Mouse (Mus musculus) embryo, embryonic 9.5 days (tissue): ENCODE results near the gene Tfpt.
A peak's percentile ranks its signal among the peaks of the same experiment; 100 is the strongest.
"Not testable (repeated sequence)": the region's sequence is repeated elsewhere in the genome, so short reads cannot be mapped to it uniquely, and the experiment has no call there.

ENCODE experiments used
- DNase-seq: peaks from one replicate; pipeline ENCODE4 v3.0.0-alpha.2; 2017; ENCODE audit errors: extremely low spot score

The Tfpt gene

DNA sequence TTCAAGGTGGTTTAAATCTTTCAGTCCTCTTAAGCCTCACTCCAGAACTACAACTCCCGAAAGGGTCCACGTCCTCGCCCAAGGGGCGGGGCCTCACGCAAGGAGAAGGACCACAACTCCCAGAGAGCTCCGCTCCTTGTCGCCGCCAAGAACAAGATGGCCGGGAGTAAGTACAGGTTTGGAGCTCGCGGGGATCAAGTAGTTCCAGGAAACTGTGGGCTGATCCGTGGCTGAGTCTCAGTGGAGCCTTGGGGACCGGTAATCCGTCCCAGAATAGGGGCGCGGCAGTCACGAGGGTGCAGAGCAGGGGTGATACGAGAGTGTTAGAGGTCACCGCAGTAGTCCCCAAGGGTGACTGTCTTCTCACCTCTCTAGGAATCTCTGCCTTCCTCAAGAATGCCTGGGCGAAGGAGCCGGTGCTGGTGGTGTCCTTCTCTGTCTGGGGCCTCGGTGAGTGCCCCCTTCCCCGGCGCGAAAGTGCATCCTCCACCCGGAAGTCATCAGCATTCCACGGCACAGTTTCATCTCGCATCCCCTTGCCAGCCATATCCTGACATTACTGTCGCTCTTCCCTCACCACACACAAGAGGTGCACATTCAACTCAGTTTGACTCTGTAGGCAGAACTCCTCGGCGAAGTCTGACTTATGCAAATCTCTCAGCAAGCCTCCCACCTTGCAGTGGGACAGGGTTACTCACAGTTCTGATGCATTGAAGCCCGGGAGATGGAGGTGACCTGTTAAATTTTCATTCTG is 12.3 kb downstream of the Tfpt start, which contains the start of gene Ndufa3:
TSS of gene Ndufa3 (plus strand) at position 132 of the 754 bp plus-strand sequence.
- DNase-seq: peak; percentile 80

DNA sequence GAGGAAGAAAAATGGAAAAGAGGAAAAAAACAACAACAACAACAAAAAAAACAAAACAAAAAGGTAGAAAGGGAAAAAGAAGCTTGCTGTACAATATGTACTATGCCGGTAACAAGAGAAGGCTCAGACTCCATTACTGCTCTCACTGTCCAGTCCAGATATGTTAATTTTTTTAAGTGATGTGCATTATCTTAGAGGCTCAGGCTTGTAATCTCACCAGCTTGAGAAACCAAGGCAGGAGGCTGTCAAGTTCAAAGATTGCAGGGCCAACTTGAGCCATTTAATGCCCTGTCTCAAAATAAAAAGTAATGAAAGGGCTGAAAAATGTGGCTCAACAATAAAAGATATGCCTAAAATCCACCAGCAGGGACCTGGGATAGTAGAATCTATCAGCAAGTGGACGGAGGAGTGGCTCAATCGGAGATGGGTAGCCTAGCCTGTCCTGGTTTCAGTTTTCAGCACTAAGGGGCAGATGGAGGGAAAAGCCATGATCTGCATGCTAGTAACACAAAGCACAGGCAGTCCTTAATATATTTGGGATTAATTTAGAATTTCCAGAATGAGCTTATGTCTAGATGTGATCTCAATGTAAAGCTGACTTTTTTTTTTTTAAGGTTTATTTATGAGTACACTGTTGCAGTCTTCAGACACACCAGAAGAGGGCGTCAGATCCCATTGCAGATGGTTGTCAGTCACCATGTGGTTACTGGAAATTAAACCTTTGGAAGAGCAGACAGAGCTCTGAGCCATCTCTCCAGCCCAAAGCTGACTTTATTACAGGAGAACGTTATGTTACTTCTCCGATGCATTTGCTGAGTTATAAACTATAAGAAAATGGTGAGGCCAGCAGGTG is 13.1 kb downstream of the Tfpt start:
- DNase-seq: no peak

DNA sequence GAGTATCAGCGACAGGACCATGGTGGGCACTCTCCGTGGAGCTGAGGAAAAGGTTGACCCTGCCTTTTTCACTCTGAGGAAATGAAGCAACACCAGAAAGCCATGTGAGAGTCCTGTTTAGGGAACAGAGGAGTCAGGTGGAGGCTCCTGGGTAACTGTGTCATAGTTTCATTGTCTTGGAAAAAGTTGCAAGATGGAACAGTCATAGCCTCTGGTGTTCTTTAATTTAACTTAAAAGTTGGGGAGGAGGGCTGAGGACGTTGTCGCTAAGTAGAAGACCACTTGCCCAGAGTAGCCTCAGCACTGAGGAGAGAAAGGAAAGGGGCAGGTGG is 13.7 kb downstream of the Tfpt start, which contains the start of gene Oscar:
TSS of gene Oscar (minus strand) at position 101 of the 332 bp plus-strand sequence.
- no peak for DNase-seq

DNA sequence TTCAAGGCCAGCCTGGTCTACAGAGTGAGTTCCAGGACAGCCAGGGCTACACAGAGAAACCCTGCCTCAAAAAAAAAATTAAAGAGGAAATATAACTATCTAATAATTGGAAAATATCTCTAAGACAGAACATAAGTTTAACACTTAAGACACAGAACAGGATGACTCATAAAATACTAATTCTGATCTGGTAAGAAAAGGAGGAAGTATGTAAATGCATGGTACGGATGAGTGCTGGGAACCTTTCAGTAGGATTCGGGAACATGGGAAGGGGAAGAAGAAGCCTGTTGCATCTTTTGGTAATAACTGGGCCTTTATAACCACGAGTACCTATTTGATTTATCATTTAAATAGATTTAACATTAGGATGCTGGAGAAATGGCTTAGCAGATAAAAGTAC is 15.7 kb downstream of the Tfpt start:
- no peak for DNase-seq

DNA sequence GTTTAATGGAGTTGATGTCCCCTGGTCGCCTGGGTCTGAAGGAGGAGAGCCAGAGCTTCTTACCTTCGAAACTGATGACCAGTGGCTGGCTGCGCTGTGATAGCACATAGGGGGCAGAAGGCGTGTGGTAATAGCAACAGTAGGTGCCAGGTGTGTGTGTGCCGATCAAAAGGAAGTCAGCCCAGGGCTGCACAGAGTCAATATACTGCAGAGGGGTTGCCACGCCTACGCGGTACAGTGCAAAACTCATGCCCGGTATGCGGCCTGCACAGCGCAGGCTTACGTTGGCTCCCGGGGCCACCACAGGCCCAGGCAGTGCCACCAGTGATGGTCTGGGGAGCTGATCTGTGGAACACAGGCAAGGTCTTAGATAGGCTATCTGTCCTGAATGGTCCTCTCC is 18.7 kb downstream of the Tfpt start:
- no peak for DNase-seq

DNA sequence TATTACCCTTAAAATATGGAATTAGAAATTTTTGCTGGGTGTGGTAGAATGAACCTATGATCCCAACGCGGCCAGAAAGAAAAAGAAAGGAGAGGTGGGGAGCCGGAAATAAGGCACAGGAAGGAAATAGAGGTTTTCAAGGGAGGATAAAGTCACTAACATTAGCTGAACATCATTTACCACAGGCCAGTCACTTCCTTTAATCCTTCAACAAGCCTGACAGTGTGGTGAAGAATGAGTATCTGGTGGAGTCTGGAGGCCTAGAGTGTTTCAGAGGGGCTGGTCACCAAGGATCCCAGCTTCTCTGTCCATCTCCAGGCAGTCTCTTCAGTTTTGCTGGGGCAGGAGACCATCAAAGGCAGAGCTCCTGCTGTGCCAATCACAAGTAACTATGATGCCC is 19.3 kb downstream of the Tfpt start:
- DNase-seq: no peak

DNA sequence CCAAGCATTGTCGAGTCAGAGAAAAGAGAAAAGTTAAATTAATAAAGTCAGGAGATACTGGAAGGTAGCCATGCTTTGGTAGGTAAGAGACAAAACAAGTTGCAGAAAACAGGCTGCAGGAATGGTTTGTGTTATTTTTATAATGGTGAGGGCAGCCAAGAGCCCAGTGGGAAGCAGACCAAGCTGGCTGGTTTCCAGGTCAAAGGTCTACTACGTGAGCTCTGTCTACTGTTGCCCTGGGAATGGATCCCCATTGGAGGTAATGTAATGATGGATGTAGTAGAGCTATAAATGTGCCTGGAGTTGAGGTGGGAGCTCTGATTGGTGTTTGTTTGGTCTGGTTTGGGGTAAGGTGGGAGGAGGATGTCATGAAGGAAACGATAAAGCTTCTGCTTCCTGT is 20.6 kb downstream of the Tfpt start:
- DNase-seq: no peak

DNA sequence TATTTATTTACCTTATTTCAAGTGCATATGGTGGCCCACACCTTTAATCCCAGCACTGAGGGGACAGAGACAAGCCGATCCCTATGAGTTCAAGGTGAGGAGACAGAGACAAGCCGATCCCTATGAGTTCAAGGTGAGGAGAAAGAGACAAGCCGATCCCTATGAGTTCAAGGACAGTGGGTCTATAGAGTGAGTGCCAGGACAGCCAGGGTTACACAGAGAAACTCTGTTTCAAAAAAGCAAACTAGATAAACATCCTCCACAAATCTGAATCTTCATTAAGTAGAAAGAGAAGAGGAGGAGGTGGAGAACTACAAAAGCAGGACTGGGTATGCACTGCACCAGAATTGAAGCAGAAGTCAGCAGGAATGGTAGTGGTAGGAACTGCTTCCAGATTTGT is 21.1 kb downstream of the Tfpt start:
- no peak for DNase-seq

DNA sequence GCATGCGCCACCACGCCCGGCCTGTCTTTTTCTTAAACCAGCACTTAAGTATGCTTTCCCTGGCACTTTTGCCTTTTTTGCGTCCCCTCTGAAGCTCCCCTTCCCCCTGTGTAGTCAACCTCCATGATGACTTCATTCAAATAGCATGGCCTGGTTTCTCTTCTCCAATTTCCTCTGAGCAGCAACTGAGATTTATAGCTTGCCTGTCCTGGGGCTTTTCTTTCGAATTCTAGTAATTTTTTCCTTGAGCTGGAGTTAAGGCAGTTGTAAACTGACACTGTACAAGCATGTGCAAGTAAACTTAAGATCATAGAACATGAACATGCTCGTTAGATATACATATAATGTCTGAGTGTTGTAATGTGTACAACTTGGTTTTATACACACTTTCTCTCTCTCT is 22.3 kb downstream of the Tfpt start:
- DNase-seq: no peak

DNA sequence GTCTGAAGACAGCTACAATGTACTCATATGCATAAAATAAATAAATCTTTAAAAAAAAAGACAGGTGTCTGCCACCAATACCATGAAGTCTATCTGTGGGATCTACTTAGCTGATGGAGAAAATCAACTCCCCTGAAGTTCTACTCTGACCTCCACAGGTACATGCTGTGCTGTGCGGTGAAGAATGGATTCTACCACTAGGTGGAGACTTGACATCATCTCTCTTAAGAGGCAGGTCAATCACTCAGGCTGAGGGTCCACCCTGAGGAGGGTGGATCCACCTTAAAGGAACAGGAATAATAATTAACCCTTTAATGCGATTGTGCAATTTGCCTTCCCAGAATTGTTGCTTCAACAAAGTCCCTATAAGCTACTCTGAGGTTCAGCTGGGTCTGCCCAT is 22.9 kb downstream of the Tfpt start:
- no peak for DNase-seq

DNA sequence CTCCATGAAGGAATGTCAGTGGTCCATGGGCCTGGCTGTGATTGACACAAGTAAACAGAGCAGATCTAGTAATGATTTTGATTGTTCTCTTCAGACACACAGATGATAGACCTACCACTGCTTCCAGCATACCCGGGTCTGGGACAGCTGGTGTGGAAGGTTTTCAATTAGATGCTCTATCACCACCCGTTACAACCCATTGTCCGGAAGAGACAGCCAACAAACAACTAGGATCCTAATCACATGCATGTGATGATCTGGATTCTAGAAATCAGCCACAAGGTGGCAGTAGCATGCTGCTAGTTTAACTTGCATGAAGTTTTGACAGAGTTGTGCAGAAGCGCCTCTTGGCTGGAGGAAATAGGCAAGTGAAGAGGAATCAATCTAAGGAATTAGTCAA is 28.6 kb downstream of the Tfpt start:
- peak; percentile 58 for DNase-seq

DNA sequence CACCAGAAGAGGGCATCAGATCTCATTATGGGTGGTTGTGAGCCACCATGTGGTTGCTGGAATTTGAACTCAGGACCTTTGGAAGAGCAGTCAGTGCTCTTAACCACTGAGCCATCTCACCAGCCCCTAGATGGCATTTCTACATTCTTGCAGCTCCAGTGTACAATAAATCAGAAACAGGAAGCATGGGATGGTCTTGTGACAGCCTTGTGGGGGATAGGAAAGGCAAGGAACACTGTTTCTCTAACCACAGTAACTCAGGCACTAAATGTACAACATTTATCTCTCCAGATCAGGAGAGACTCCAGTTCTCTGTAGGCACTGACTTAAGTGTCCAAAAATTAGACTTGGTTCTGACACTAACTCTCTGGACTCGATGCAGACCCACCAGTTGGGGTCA is 32.0 kb downstream of the Tfpt start:
- not testable (repeated sequence) for DNase-seq

DNA sequence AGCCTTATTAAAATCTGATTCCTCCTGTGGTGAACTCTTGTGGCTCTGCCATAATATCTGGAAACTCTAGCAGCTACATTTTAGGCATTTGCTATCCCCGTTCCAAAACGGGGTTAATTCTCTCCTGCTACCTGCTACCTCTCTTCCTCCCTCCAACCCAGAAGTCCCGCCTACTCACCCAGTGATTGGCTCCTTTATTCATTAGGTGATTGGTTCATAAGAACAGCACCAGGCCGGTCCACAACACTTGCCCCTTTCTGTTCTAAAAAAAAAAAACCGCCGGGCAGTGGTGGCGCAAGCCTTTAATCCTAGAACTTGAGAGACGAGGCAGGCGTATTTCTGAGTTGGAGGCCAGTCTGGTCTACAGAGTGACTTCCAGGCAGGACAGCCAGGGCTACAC is 34.6 kb downstream of the Tfpt start:
- peak; percentile 8 for DNase-seq

DNA sequence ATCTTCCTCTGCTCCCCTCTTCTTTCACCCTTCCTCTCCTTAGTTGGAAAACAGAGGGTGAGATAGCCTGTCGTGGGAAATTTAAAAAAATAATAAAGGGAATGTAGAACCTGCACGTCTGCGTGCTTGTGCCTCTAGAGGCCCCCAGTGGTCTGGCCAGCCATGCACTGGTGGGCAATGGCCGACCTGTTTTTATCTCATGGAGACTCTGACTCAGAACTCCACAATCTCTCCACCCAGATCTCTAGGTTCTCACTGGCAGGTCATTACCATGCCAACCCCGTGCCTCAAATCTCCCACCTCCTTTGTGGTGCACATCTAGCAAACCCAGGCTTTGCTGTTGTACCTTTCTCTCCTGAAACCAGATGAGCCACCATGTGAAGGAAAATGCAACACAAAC is 35.0 kb downstream of the Tfpt start:
- DNase-seq: no peak

DNA sequence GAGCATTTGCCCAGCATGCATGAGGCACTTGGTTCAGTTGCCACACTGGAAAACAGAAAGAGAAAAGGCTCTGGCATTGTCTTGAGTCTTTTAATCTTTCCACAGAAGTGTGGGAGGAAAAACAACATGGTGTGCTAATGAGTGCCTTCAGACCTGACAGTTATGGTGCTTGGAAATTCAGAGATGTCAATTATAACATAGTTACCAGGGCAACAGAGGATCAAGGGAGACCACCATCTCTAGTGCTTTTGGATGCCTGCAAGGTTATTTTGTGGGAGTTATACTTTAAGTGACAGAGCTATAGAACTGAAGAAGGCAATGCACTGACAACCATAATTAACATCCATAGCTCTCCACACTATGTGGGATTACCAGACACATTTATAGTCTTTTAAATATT is 35.9 kb downstream of the Tfpt start:
- DNase-seq: no peak

DNA sequence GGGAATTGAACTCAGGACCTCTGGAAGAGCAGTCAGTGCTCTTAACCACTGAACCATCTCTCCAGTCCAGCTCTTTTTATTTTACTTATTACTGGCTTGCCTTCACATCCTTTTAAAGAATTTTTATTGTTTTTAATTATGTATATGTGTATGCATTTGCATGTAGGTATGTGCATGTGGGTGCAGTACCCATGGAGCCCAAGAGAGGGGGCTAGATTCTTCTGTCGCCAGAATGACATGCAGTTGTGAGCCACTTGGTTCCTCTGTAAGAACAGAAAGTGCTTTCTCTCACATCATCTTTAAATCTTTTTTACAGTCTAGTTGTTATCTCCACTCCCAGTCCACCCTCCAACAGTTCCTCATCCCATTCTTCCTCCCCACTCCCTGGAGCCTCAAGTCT is 38.2 kb downstream of the Tfpt start:
- no peak for DNase-seq

DNA sequence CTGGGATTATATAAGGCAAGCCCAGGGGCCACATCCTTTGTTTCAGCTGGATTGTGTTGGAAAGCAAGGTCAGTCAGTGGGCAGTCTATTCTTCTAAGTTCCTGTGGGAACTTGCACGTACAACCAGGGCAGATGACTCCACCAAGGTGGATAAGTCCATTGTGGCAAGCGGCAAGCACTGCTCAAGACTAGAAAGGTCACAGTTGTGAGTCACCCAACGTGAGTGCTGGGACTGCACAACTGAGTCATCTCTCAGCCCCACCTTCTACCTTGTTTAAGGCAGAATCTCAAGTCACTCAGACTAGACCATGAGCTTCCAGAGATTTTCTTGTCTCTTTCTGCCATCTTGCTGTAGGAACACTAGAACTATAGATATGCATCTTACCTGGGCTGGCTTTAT is 39.2 kb downstream of the Tfpt start:
- DNase-seq: no peak

DNA sequence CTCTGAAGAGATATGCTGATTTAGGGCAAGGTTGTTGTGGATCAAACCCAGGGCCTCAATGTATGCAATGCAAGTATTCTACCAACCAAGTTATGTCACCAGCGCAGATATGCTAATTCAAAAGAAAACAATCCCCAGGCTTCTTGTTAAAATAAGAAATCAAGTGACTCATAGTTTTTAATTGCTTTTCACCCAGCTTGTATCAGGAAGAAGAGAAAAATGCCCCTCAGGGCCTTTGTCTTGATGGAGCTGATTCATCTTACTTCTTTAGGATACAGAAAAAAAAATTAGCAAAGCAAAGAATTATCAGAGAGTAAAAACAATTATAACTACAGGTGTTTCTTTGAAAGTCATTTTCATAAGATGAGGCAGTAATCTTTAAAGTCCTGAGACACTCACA is 42.4 kb downstream of the Tfpt start:
- DNase-seq: no peak

DNA sequence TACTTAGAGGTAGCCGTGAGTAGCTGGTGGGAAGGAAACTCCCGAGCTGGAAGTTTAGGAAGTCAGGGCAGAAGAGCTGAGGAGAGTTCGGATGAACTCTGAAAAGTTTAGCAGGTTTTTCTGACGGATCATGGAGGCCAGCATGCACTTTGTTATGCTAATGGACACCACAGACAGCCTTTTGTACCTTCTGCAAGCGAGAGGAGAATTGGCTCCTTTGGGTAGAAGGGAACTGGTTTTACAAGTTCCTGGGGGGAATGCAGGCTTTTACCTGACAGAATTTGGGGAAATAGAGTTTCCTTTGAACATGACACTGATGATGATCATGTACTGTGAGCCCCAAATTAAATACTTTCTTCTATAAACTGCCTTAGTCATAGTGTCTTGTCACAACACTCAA is 43.5 kb downstream of the Tfpt start:
- DNase-seq: peak; percentile 12

DNA sequence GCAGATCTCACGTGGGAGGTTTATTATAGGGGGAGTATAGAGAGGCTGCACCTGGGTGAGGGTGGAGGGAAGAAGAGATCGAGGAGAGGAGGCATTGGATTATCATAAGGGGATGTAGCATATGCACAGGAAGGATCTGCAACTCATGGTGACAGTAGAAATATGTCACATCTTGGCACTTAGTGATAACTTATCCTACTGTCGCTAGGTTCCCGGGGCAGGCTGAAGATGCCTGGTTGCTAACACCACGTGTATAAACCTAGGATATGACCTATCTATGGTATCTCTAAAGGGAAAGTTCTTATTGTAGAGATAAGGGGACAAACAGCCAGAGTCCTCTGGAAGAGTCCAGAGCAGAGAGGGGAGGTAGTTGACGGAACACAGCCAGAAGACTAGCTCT is 44.0 kb downstream of the Tfpt start:
- no peak for DNase-seq

DNA sequence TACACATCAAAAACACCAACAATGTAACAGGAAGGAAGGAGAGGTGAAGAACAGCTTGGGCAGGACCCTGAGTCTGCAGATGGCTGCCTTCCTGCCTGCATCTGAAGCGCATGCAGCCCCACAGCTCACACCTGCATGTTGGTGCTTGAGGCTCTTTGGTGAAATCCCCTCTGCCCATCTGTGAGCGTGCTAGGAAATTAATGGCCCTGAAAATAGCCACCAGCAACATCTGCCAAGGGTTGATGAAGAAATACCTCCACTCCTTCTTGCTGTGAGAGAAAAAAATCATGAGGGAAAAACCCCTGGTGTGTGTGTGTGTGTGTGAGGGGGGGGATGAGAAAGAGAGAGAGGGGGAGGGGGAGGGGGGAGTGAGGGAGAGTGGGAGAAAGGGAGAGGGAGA is 49.7 kb downstream of the Tfpt start:
- DNase-seq: no peak

DNA sequence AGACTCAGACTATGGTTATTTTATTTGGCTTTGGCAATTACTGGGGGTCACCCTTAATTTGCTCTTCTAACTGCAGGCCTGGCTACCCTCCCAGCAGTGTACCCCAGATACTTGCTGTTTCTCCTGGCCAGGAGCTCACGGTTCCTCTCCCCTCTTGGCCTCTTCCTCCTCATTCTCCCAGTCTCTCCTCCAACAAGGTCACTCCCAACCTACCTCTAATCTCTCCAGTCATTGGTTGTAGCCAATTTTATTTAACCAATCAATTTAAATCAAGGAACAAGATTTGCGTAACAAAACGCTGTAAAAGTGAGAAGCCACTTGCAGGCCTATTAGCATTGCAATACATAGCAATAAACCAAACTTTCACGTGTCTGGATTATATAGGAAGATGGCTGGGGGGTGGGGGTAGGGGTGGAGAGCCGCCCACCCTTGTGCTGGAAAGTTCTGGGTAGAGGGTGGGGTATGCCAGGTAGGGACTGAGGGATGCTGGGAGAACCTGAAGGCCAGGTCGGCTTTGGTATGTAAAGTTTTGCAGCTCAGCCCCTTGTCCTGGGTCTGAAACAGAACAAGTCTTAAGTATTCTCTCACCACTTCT is 50.7 kb downstream of the Tfpt start:
- DNase-seq: no peak

DNA sequence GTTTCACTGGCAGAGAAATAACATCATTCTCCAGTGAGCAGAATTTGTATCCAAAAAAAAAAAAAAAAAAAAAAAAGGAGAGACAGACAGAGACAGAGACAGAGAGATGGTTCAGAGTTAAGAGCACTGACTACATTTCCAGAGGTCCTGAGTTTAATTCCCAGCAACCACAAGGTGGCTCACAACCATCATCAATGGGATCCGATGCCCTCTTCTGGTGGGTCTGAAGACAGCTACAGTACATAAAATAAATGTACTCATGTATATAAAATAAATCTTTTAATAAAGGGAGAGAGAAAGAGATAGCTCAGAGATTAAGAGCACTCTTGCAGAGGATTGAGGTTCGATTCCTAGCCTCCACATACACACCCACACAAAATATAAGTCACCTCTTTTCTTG is 51.5 kb downstream of the Tfpt start:
- DNase-seq: no peak
